8 mouse cellular contexts compared by ENCODE assay signal in genomic region chr1:133887044-133887443, GRCm38 (mm10). TPM values are rescaled to one million over a fixed set of nuclear protein-coding genes. Genes with fewer than 3 reads are reported as not detected.
A peak's percentile ranks its signal among the peaks of the same experiment; 100 is the strongest.
DNase-seq lines count a peak whose midpoint lies in the region; ATAC-seq lines count a peak whose summit lies in the region.

No protein-coding gene starts in this region.

- 3% methylated on average over 8 of the region's 8 CpGs for WGBS in liver, embryonic 13.5 days (ENCODE audit: insufficient replicate concordance)

- H3K4me3 ChIP-seq in liver, embryonic 13.5 days (replicated peaks): no peak overlapping the region

- H3K27me3 ChIP-seq in liver, embryonic 13.5 days: no peaks in the 10 kb centered on the region

- no peaks in the 10 kb centered on the region for H3K36me3 ChIP-seq in liver, embryonic 13.5 days

- peak overlapping the region; percentile 72 for H3K27ac ChIP-seq in liver, embryonic 13.5 days

- no peaks in the 10 kb centered on the region for H3K9me3 ChIP-seq in liver, embryonic 13.5 days (replicated peaks)

- peak; percentile 95 for DNase-seq in brain, adult 2 months (ENCODE audit: low read depth, low spot score)
- DNase-seq in cerebellum, adult 9-11 months: peak; percentile 85
- DNase-seq in liver, embryonic 13.5 days: no peak
- peak; percentile 84 to 90 for DNase-seq in right cerebral cortex, postnatal 10 days (ENCODE audit: low spot score in 2 of 2)
- DNase-seq in lung, postnatal 14 days: no peak
- no peak for DNase-seq in urinary bladder, postnatal 25 days (ENCODE audit: low spot score)

- H3K9ac ChIP-seq in liver, embryonic 13.5 days: peak overlapping the region; percentile 46

- H3K4me2 ChIP-seq in liver, embryonic 13.5 days: peak overlapping the region; percentile 43

- peaks cover 88% of the 10 kb centered on the region for H3K4me1 ChIP-seq in liver, embryonic 13.5 days (replicated peaks)

- ATAC-seq in hematopoietic stem cell, adult 5-6 weeks (replicated peaks in 1 of 2; ENCODE audit: insufficient read depth in 1 of 2, low FRiP score in 2 of 2, low TSS enrichment in 1 of 2, low read depth in 1 of 2, poor library complexity in 2 of 2, severe bottlenecking in 2 of 2): peak; percentile 51 to 54
- ATAC-seq in liver, embryonic 13.5 days (ENCODE audit: low read depth): no peak
- ATAC-seq in monocyte, adult 5-6 weeks (replicated peaks; ENCODE audit: insufficient number of reproducible peaks, low FRiP score, low TSS enrichment, poor library complexity, severe bottlenecking): no peak

RNA-seq across cellular contexts. Expression of gene Optc, which starts 20.8 kb away (rescaled TPM):
- 1.1 TPM in 1 of 2 replicates, not detected in the other for total RNA-seq in hematopoietic stem cell, adult 5-6 weeks (2017)
- 0.07 and 0.22 TPM in 2 replicates for polyA plus RNA-seq in liver, embryonic 13.5 days (2015; fragmentation: Nextera tagmentation; extraction: Ambion mirVana)
- total RNA-seq in monocyte, adult 5-6 weeks (2017): not detected in 3 replicates

RNA-seq across cellular contexts. Expression of gene Prelp, which starts 34.2 kb away (rescaled TPM):
- not detected in 2 replicates for total RNA-seq in hematopoietic stem cell, adult 5-6 weeks (2017)
- polyA plus RNA-seq in liver, embryonic 13.5 days (2015; fragmentation: Nextera tagmentation; extraction: Ambion mirVana): 1.7 and 2.6 TPM in 2 replicates
- not detected in 3 replicates for total RNA-seq in monocyte, adult 5-6 weeks (2017)

Comparison
In these comparisons a context has a peak if more than half of its experiments do, and no peak if none do; other contexts are left out.
1. DNase-seq: peak in brain, adult 2 months (single experiment), cerebellum, adult 9-11 months (single experiment) and right cerebral cortex, postnatal 10 days (2 of 2); none in liver, embryonic 13.5 days (single experiment), lung, postnatal 14 days (single experiment) and urinary bladder, postnatal 25 days (single experiment).
2. ATAC-seq: peak in hematopoietic stem cell, adult 5-6 weeks (2 of 2); none in liver, embryonic 13.5 days (single experiment) and monocyte, adult 5-6 weeks (single experiment).